ENCODE assay signal across 10 mouse cellular contexts in the genomic region with DNA sequence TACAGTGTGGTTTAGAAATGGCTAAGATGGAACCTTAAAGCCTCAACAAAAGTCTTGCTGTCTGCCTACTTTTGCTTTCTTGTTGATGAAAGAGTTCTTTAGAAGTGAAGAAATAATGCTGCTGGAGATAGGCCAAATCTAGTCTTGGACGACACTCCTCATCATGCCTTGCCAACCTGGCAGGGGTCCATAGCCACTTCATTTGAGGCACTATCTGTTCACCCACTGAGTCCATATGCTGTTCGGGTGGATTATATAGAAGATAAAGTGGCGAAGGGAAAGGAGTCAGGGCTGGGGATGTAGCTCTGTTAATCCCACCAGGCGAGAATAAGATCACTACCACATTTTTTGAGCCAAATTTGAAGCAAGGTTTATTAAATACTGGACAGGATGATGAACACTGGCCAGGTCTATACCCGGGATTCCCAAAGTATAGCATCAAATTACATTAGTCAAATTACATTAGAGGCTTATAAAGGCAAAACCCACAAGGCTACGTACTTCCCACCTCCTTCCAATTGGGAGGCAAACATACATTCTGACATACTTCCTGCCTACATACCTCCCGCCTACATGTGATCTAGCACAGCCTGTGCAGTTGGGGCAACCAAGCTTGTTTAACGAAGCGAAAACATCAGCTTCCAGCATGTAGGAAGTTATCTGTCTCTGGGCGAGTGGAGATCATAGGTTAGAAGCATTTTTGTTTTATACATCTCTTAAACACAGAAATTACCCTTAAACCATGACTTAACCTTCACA.
A peak's percentile ranks its signal among the peaks of the same experiment; 100 is the strongest.
DNase-seq lines count a peak whose midpoint lies in the region; ATAC-seq and TF ChIP-seq lines count a peak whose summit lies in the region.
"Had no signal": no experiment of that assay in that cellular context is flagged by ENCODE, and none has a peak within 500 bp of the region (broad histone marks: within the 10 kb centered on the region; RNA-seq: fewer than 3 reads in every experiment).

No protein-coding gene starts in this region.

- no peak overlapping the region for H3K4me2 ChIP-seq in lung, embryonic 15.5 days
- H3K4me2 ChIP-seq in intestine, postnatal 0 days (replicated peaks; ENCODE audit: low read depth), result no peak overlapping the region

- 66% methylated on average over 10 of the region's 10 CpGs for WGBS in lung, embryonic 15.5 days
- 87% methylated on average over 10 of the region's 10 CpGs for WGBS in intestine, postnatal 0 days

- H3K9ac ChIP-seq in lung, embryonic 15.5 days, result no peak overlapping the region
- no peak overlapping the region for H3K9ac ChIP-seq in intestine, postnatal 0 days (ENCODE audit: low read depth, low read length)

- no peaks in the 10 kb centered on the region for H3K36me3 ChIP-seq in lung, embryonic 15.5 days
- no peaks in the 10 kb centered on the region for H3K36me3 ChIP-seq in intestine, postnatal 0 days (ENCODE audit: control insufficient read depth, insufficient read depth)

- no peak for TF ChIP-seq CTCF in intestine, postnatal 0 days (IDR thresholded peaks at IDR 0.05; ENCODE audit: low read depth)

- no peaks in the 10 kb centered on the region for H3K27me3 ChIP-seq in lung, embryonic 15.5 days
- no peaks in the 10 kb centered on the region for H3K27me3 ChIP-seq in intestine, postnatal 0 days (replicated peaks; ENCODE audit: control insufficient read depth, insufficient read depth, low read length)

- no peaks in the 10 kb centered on the region for H3K4me1 ChIP-seq in lung, embryonic 15.5 days
- H3K4me1 ChIP-seq in intestine, postnatal 0 days (replicated peaks; ENCODE audit: control insufficient read depth, insufficient read depth, low read length), result no peaks in the 10 kb centered on the region

- ATAC-seq in lung, embryonic 15.5 days (ENCODE audit: borderline replicate concordance, extremely low read depth, low FRiP score, low TSS enrichment), result peak; percentile 31; the same call in 1 of the 2 replicates
- ATAC-seq in intestine, postnatal 0 days, result no peak
- ATAC-seq in CD4-positive, CD25-positive, alpha-beta regulatory T cell, adult 4 months, result no peak
- ATAC-seq in activated CD4-positive, CD25-positive, alpha-beta regulatory T cell, adult 4 months, result no peak

- H3K4me3 ChIP-seq in lung, embryonic 15.5 days, result no peak overlapping the region
- H3K4me3 ChIP-seq in intestine, postnatal 0 days (ENCODE audit: low read depth, low read length), result no peak overlapping the region
- H3K4me3 ChIP-seq: myocyte had no signal

- no peak overlapping the region for H3K27ac ChIP-seq in lung, embryonic 15.5 days
- H3K27ac ChIP-seq in intestine, postnatal 0 days (ENCODE audit: low read depth, low read length), result no peak overlapping the region
- H3K27ac ChIP-seq: stomach, postnatal 0 days had no signal

- peak; percentile 5 for DNase-seq in gastrocnemius, postnatal 10 days
- DNase-seq in gastrocnemius, postnatal 25 days, result no peak
- peak; percentile 77 for DNase-seq in brain, adult 2 months (ENCODE audit: low read depth, low spot score)
- DNase-seq in frontal cortex, postnatal 10 days (ENCODE audit: low spot score in 2 of 2), result peak; percentile 13 to 17

- H3K9me3 ChIP-seq in lung, embryonic 15.5 days, result no peaks in the 10 kb centered on the region
- no peaks in the 10 kb centered on the region for H3K9me3 ChIP-seq in intestine, postnatal 0 days (ENCODE audit: control insufficient read depth)
